Mouse (Mus musculus) CH12F3 (cell line): ENCODE data around the gene Zfp217.
"Not testable (repeated sequence)": the region's sequence is repeated elsewhere in the genome, so short reads cannot be mapped to it uniquely, and the experiment has no call there.

Source experiments
- in situ Hi-C: fragments of 300-500 bp; cut with MboI; formaldehyde crosslinking; loops from 2 replicates; pipeline ENCODE4 v1.14.3; 2020; ENCODE audit warnings: low sequenced_read_pairs

The Zfp217 gene

GRCm38 (mm10) chr2:170147661-170148153 lies at the start of gene Zfp217:
Zfp217 (minus strand) TSS chr2:170148103.
- in situ Hi-C loops: no loop called here

- in situ Hi-C loops: no loop called here
These were observed 47.7 kb upstream of the Zfp217 start for GRCm38 (mm10) chr2:170195542-170196089.

- in situ Hi-C loops: no loop called here
These were observed 46.9 kb upstream of the Zfp217 start for GRCm38 (mm10) chr2:170194845-170195244.

- in situ Hi-C loops: no loop called here
These were observed 45.9 kb upstream of the Zfp217 start for GRCm38 (mm10) chr2:170193850-170194249.

GRCm38 (mm10) chr2:170193211-170193610 lies 45.3 kb upstream of the Zfp217 start:
- in situ Hi-C loops: no loop called here

- in situ Hi-C loops: no loop called here
These were observed 44.8 kb upstream of the Zfp217 start for GRCm38 (mm10) chr2:170192731-170193149.

GRCm38 (mm10) chr2:170188721-170189120 lies 40.8 kb upstream of the Zfp217 start:
- in situ Hi-C loops: no loop called here

- in situ Hi-C loops: no loop called here
These were observed 37.4 kb upstream of the Zfp217 start for GRCm38 (mm10) chr2:170185137-170185837.

- in situ Hi-C loops: no loop called here
These were observed 36.5 kb upstream of the Zfp217 start for GRCm38 (mm10) chr2:170184175-170184983.

- in situ Hi-C loops: no loop called here
These were observed 35.9 kb upstream of the Zfp217 start for GRCm38 (mm10) chr2:170183851-170184174.

GRCm38 (mm10) chr2:170181862-170182261 lies 34.0 kb upstream of the Zfp217 start:
- in situ Hi-C loops: no loop called here

GRCm38 (mm10) chr2:170180769-170181168 lies 32.9 kb upstream of the Zfp217 start:
- in situ Hi-C loops: not testable (repeated sequence)

GRCm38 (mm10) chr2:170179317-170179716 lies 31.4 kb upstream of the Zfp217 start:
- in situ Hi-C loops: no loop called here

GRCm38 (mm10) chr2:170177323-170177722 lies 29.4 kb upstream of the Zfp217 start:
- in situ Hi-C loops: no loop called here

GRCm38 (mm10) chr2:170176284-170176926 lies 28.5 kb upstream of the Zfp217 start:
- in situ Hi-C loops: no loop called here

GRCm38 (mm10) chr2:170175661-170176150 lies 27.8 kb upstream of the Zfp217 start:
- in situ Hi-C loops: no loop called here

GRCm38 (mm10) chr2:170175190-170175589 lies 27.3 kb upstream of the Zfp217 start:
- in situ Hi-C loops: no loop called here

- in situ Hi-C loops: no loop called here
These were observed 21.2 kb upstream of the Zfp217 start for GRCm38 (mm10) chr2:170169062-170169461.

- in situ Hi-C loops: no loop called here
These were observed 17.7 kb upstream of the Zfp217 start for GRCm38 (mm10) chr2:170165649-170166048.

GRCm38 (mm10) chr2:170163671-170164462 lies 16.0 kb upstream of the Zfp217 start:
- in situ Hi-C loops: no loop called here
